Mouse (Mus musculus) hindbrain, postnatal 0 days (tissue): ENCODE data around the gene Rbfox2. TPM values are rescaled to one million over a fixed set of nuclear protein-coding genes. Genes with fewer than 3 reads are reported as not detected.

Experiments used
- ATAC-seq: fragments of 200-750 bp; cut with Nextera tagmentation; 2 replicates; pipeline ENCODE4 v1.8.0; 2017; ENCODE audit warnings: mild to moderate bottlenecking, moderate TSS enrichment, moderate library complexity
- DNase-seq: peaks from one replicate; pipeline ENCODE4 v3.0.0-alpha.2; 2015; ENCODE audit warnings: low spot score
- H3K27ac ChIP-seq: fragments of 300-500 bp; sonication (generic); 2 replicates; pipeline ENCODE4 v1.5.1; 2014; ENCODE audit warnings: mild to moderate bottlenecking
- H3K27me3 ChIP-seq: fragments of 300-500 bp; sonication (generic); 2 replicates; pipeline ENCODE4 v1.6.1; 2014; ENCODE audit warnings: low read length, mixed read lengths; ENCODE audit not compliant: insufficient read depth
- H3K36me3 ChIP-seq: fragments of 300-500 bp; sonication (generic); 2 replicates; pipeline ENCODE4 v1.6.1; 2014; ENCODE audit warnings: low read length, mixed read lengths; ENCODE audit not compliant: insufficient read depth
- H3K4me1 ChIP-seq: fragments of 300-500 bp; sonication (generic); 2 replicates; pipeline ENCODE4 v1.6.1; 2014; ENCODE audit warnings: antibody characterized with exemption, low read length, mixed read lengths; ENCODE audit not compliant: insufficient read depth
- H3K4me2 ChIP-seq: fragments of 300-500 bp; sonication (generic); 2 replicates; pipeline ENCODE4 v1.6.1; 2014; ENCODE audit warnings: low read depth, mild to moderate bottlenecking, low read length, moderate library complexity, mixed read lengths
- H3K4me3 ChIP-seq: fragments of 300-500 bp; sonication (generic); 2 replicates; pipeline ENCODE4 v1.5.1; 2014; ENCODE audit warnings: low read length
- H3K9ac ChIP-seq: fragments of 300-500 bp; sonication (generic); replicated peaks from 2 replicates; pipeline ENCODE4 v1.6.1; 2014; ENCODE audit warnings: mild to moderate bottlenecking, low read length, moderate library complexity, mixed read lengths
- H3K9me3 ChIP-seq: fragments of 300-500 bp; sonication (generic); 2 replicates; pipeline ENCODE4 v1.6.1; 2016; ENCODE audit warnings: low read length, mixed read lengths
- CTCF ChIP-seq: IDR thresholded peaks from 2 replicates; pipeline ENCODE4 v1.5.1; 2016; ENCODE audit warnings: antibody characterized with exemption, control low read depth, low read depth
- WGBS: fragments of 180-500 bp; shearing (Covaris S2); extraction: QIAGEN DNeasy Blood & Tissue Kit; methylation state at CpG from one replicate; pipeline ENCODE4 v1.1.7; 2014; 5-methylcytosine and 5-hydroxymethylcytosine counted together
- polyA plus RNA-seq: library from polyadenylated mRNA; unstranded; fragments of >200 nt; fragmentation: Nextera tagmentation; extraction: Ambion mirVana; gene quantifications from 2 replicates; pipeline ENCODE4 v1.2.1, GENCODE M21; 2015
- total RNA-seq: library from RNA; depleted of rRNA; stranded (reverse); fragments of >200 nt; gene quantifications from 2 replicates; pipeline ENCODE4 v1.2.3, GENCODE M21; 2014

Rbfox2 gene
- total and polyA plus RNA-seq, 2 experiments from 2014 or later, result 91.9 to 294 TPM

DNA sequence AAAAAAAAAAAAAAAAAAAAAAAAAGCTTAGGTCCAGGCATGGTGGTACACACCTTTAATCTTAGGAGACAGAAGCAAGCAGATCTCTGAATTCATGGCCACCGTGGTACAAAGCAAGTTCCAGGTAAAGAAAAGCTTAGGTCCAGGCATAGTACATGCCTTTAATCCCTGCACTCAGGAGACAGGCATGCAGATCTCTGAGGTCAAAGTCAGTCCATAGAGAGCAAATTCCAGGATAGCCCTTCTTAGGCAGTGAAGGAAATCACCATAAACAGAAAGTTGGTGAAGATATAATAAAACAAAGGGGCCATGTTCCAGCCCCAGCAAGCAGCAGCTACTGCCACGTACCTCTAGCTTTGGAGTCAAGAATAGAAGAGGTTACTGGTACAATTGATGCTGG lies 44.0 kb downstream of the Rbfox2 start:
- H3K4me3 ChIP-seq, result no peak overlapping the region
- TF ChIP-seq CTCF, result no peak
- no peaks in the 10 kb centered on the region for H3K9me3 ChIP-seq
- H3K27me3 ChIP-seq, result no peaks in the 10 kb centered on the region
- H3K9ac ChIP-seq, result no peak overlapping the region
- H3K36me3 ChIP-seq, result no peaks in the 10 kb centered on the region
- H3K4me1 ChIP-seq, result peaks cover 4% of the 10 kb centered on the region; the same call in 1 of the 2 replicates
- DNase-seq, result no peak
- ATAC-seq, result no peak
- no peak overlapping the region for H3K27ac ChIP-seq
- WGBS, result 94% methylated on average over 2 of the region's 2 CpGs
- no peak overlapping the region for H3K4me2 ChIP-seq

DNA sequence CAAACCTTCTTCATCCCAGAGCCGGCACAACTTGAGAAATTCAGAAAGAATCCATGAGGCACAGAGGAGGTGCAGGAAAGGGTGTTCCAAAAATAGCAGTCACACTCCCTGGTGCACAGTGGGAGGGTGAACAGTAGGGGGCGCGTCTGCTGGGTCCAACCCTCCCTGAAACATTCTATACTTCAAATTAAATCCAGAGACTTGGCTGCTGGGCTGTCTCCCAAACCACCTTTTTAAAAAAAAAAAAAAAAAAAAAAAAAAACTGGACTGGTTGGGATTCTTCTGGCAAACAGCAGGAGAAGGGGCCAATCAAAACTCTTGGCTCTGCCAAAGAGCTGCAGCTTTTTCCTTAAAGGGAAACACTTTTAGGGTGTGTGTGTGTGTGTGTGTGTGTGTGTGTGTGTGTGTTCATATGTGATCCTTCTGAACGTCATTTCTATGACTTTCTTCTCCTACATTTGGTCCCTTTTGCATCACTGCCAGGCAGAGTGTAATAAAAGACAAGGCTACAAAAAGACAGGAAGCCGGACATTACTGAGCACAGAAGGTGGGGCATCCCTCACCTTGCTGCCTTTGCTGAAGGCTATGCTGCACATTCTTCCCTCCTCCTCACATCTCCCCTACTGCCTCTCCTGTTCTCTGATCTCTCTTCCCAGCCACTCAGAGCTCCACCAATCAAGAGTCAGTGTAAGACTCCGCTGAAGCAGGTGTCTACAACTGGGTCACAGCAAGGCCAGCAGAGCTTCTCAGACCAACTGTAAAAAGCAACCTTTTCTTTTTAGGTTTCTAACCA lies 49.2 kb downstream of the Rbfox2 start:
- DNase-seq (peak; percentile 32), ATAC-seq (no peak)
- Histone ChIP-seq H3K4me3 (no peak overlapping the region), H3K4me1 (peaks cover 7% of the 10 kb centered on the region; the same call in 1 of the 2 replicates), H3K4me2 (no peak overlapping the region), H3K9ac (no peak overlapping the region), H3K36me3 (no peaks in the 10 kb centered on the region), H3K27me3 (no peaks in the 10 kb centered on the region), H3K9me3 (no peaks in the 10 kb centered on the region), H3K27ac (peak overlapping the region; percentile 45; the same call in 1 of the 2 replicates)
- peak; percentile 51 for TF ChIP-seq CTCF
- 28% methylated on average over 6 of the region's 6 CpGs for WGBS

DNA sequence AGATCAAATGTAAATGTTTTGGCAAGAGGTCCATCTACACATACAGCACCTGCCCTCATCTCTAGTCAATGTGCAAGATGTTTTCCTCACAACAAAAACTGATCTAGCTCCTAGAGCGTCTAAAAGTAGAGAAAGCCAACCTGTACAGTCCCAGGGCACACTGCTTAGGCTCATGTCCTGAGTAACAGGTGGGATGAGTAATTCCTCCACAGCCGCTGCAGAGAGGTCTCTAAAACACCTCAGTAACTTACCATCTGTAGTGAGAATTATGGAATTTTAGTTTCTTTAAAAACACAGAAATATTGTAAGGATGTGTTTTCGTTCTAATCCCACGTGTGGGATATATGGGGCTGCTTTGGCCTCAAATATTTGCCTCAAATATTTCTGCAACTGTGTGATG lies 50.0 kb downstream of the Rbfox2 start:
- H3K27ac ChIP-seq, result no peak overlapping the region
- no peak for TF ChIP-seq CTCF
- H3K9me3 ChIP-seq, result no peaks in the 10 kb centered on the region
- H3K4me2 ChIP-seq, result no peak overlapping the region
- H3K27me3 ChIP-seq, result no peaks in the 10 kb centered on the region
- peaks cover 7% of the 10 kb centered on the region; the same call in 1 of the 2 replicates for H3K4me1 ChIP-seq
- no peak overlapping the region for H3K9ac ChIP-seq
- H3K36me3 ChIP-seq, result no peaks in the 10 kb centered on the region
- ATAC-seq (no peak), DNase-seq (no peak)
- WGBS, result 86% methylated on average over 4 of the region's 4 CpGs
- no peak overlapping the region for H3K4me3 ChIP-seq

DNA sequence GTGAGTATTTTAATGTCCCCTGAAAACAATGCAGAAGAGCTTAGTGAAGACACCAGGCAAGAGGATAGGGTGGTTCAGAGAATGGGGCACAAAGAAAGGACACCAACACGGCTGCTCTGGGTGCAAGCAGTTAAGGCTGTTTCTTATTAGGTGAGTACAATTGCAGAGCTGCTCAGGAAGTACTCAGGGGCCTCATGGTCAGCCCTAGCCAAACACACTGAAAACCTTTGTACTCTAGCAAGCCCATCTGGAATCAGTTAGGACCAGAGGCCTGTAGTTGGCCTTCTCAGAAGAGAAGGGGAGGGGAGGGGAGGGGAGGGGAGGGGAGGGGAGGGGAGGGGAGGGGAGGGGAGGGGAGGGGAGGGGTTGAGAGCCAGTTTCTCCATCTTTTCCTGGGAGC lies 52.2 kb downstream of the Rbfox2 start:
- peak overlapping the region; percentile 38; the same call in 1 of the 2 replicates for H3K27ac ChIP-seq
- H3K9ac ChIP-seq, result no peak overlapping the region

DNA sequence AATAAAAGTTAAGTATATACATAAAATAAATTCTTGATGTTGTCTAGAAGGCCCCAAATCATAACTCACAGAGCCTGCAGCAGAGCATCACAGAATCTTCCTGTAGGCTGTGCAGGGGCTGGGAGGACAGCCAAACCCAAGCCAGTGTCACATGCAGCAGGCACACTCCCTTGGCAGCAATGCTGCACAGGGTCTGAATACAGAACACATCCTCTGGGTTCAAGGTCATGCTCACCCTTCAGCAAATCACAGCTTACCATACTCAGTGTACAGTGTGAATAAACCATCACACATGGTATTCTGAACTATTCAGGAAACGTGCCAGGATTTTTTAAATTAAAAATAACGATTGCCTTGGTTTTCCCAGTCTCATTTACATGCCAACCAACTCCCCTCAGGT lies 52.7 kb downstream of the Rbfox2 start:
- H3K9ac ChIP-seq, result no peak overlapping the region
- TF ChIP-seq CTCF, result no peak
- peak overlapping the region; percentile 38; the same call in 1 of the 2 replicates for H3K27ac ChIP-seq
- H3K4me1 ChIP-seq, result peaks cover 7% of the 10 kb centered on the region; the same call in 1 of the 2 replicates
- no peaks in the 10 kb centered on the region for H3K9me3 ChIP-seq
- no peaks in the 10 kb centered on the region for H3K27me3 ChIP-seq
- WGBS, result 39% methylated on average over 2 of the region's 2 CpGs
- ATAC-seq (peak; percentile 45), DNase-seq (peak; percentile 45)
- no peaks in the 10 kb centered on the region for H3K36me3 ChIP-seq
- no peak overlapping the region for H3K4me3 ChIP-seq
- no peak overlapping the region for H3K4me2 ChIP-seq

More for the DNA sequence above, 52.2 kb downstream of the Rbfox2 start:
- no peak for TF ChIP-seq CTCF
- no peak overlapping the region for H3K4me3 ChIP-seq
- no peaks in the 10 kb centered on the region for H3K9me3 ChIP-seq
- H3K27me3 ChIP-seq, result no peaks in the 10 kb centered on the region
- WGBS, result 33% methylated on average over 1 of the region's 1 CpGs
- DNase-seq (no peak), ATAC-seq (no peak)
- H3K4me2 ChIP-seq, result no peak overlapping the region
- peaks cover 7% of the 10 kb centered on the region; the same call in 1 of the 2 replicates for H3K4me1 ChIP-seq
- H3K36me3 ChIP-seq, result no peaks in the 10 kb centered on the region

DNA sequence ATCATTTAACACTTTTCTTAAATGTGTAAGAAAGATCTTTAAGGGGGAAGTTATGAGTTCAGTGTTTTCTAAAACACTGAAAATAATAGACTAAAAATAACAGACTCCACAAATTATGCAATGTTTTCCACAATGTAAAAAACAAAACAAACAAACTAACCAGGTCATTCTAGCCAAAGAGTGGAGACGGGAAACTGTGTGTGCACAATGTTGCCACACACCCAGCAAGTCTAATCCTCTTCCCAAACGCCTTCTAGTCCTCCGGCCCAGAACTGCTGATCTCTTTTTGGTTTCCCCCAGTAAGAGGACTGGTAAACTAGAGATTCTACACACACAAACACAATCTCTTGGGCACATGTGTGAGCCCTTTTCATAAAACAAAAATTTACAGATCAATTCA lies 55.1 kb downstream of the Rbfox2 start:
- TF ChIP-seq CTCF, result no peak
- no peak for DNase-seq
- H3K36me3 ChIP-seq, result no peaks in the 10 kb centered on the region
- H3K4me1 ChIP-seq, result no peaks in the 10 kb centered on the region
- H3K9ac ChIP-seq, result no peak overlapping the region
- H3K4me3 ChIP-seq, result no peak overlapping the region
- no peak overlapping the region for H3K4me2 ChIP-seq
- 77% methylated on average over 3 of the region's 3 CpGs for WGBS
- no peaks in the 10 kb centered on the region for H3K27me3 ChIP-seq
- H3K27ac ChIP-seq, result no peak overlapping the region
- no peaks in the 10 kb centered on the region for H3K9me3 ChIP-seq
- ATAC-seq, result no peak

DNA sequence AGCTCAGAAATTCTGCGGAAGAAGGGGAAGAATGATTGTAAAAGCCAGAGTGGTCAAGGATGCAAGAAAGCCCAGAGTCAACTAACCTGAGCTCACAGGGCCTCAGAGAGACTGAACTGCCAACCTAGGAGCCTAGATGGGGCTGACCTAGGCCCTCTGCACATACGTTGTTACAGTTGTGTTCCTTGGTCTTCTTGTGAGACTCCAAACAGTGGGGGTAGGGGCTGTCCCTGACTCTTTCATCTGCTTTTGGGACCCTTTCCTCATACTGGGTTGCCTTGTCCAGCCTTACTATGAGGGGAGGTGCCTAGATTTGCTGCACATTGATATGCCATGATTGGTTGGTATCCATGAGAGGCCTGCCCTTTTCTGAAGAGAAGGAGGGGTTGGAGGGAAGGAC lies 56.0 kb downstream of the Rbfox2 start:
- H3K9ac ChIP-seq, result no peak overlapping the region
- ATAC-seq, result no peak
- no peaks in the 10 kb centered on the region for H3K27me3 ChIP-seq
- no peak overlapping the region for H3K4me3 ChIP-seq
- TF ChIP-seq CTCF, result no peak
- H3K9me3 ChIP-seq, result no peaks in the 10 kb centered on the region
- no peaks in the 10 kb centered on the region for H3K36me3 ChIP-seq
- H3K27ac ChIP-seq, result no peak overlapping the region
- H3K4me2 ChIP-seq, result no peak overlapping the region
- DNase-seq, result no peak
- peaks cover 9% of the 10 kb centered on the region for H3K4me1 ChIP-seq
- 95% methylated on average over 2 of the region's 2 CpGs for WGBS
